In the genomic region with DNA sequence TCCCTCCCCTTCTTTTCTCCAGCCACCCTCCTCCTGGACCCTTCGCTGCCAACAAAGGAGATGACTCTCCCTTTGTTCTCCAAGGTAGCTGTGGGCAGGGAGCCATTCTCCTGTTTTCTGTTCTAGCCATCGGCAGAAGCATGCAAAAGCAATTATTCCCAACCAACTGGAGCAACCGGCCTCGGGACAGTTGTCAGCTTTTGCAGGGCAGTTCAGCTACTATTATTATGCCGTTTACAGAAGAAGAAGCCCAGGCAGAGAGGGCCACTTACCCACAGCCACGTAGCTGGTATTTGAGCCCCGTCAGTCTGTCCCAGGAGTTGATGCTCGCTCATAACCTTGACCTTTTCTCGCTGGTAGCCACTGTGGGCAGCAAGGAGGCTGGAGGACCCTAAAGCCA, we compare ENCODE assay signal across 12 mouse cellular contexts. TPM values are rescaled to one million over a fixed set of nuclear protein-coding genes. Genes with fewer than 3 reads are reported as not detected.
DNase-seq lines count a peak whose midpoint lies in the region; ATAC-seq and TF ChIP-seq lines count a peak whose summit lies in the region.
"Had no signal": no experiment of that assay in that cellular context is flagged by ENCODE, and none has a peak within 500 bp of the region (broad histone marks: within the 10 kb centered on the region; RNA-seq: fewer than 3 reads in every experiment).

No protein-coding gene starts in this region.

- H3K36me3 ChIP-seq in forebrain, embryonic 10.5 days (replicated peaks) = no peaks in the 10 kb centered on the region
- no peaks in the 10 kb centered on the region for H3K36me3 ChIP-seq in forebrain, embryonic 14.5 days (ENCODE audit: control insufficient read depth, insufficient read depth, low read length)
- H3K36me3 ChIP-seq in hindbrain, embryonic 10.5 days = no peaks in the 10 kb centered on the region
- no peaks in the 10 kb centered on the region for H3K36me3 ChIP-seq in hindbrain, embryonic 16.5 days (ENCODE audit: control insufficient read depth, insufficient read depth, low read length)
- no peaks in the 10 kb centered on the region for H3K36me3 ChIP-seq in embryonic facial prominence, embryonic 10.5 days (replicated peaks)
- H3K36me3 ChIP-seq in midbrain, embryonic 11.5 days (ENCODE audit: control insufficient read depth, insufficient read depth, low read length) = no peaks in the 10 kb centered on the region
- H3K36me3 ChIP-seq in kidney, adult 2 months (ENCODE audit: control insufficient read depth, insufficient read depth, low read length) = no peaks in the 10 kb centered on the region
- H3K36me3 ChIP-seq: kidney, embryonic 15.5 days had no signal

- 45% methylated on average over 9 of the region's 9 CpGs for WGBS in forebrain, embryonic 10.5 days
- WGBS in forebrain, embryonic 14.5 days = 36% methylated on average over 9 of the region's 9 CpGs
- 36% methylated on average over 9 of the region's 9 CpGs for WGBS in hindbrain, embryonic 10.5 days
- WGBS in hindbrain, embryonic 16.5 days = 24% methylated on average over 9 of the region's 9 CpGs
- WGBS in embryonic facial prominence, embryonic 10.5 days = 37% methylated on average over 9 of the region's 9 CpGs
- 41% methylated on average over 9 of the region's 9 CpGs for WGBS in midbrain, embryonic 11.5 days
- WGBS in kidney, adult 2 months = 53% methylated on average over 9 of the region's 9 CpGs

- no peaks in the 10 kb centered on the region for H3K27me3 ChIP-seq in forebrain, embryonic 10.5 days (ENCODE audit: poor library complexity, severe bottlenecking)
- H3K27me3 ChIP-seq in forebrain, embryonic 14.5 days (replicated peaks; ENCODE audit: control insufficient read depth, insufficient read depth, low read length) = no peaks in the 10 kb centered on the region
- H3K27me3 ChIP-seq in hindbrain, embryonic 10.5 days (ENCODE audit: insufficient read depth, poor library complexity, severe bottlenecking) = no peaks in the 10 kb centered on the region
- H3K27me3 ChIP-seq in hindbrain, embryonic 16.5 days (replicated peaks; ENCODE audit: control insufficient read depth, insufficient read depth, low read length) = no peaks in the 10 kb centered on the region
- H3K27me3 ChIP-seq in embryonic facial prominence, embryonic 10.5 days (replicated peaks; ENCODE audit: low read depth, poor library complexity, severe bottlenecking) = no peaks in the 10 kb centered on the region
- H3K27me3 ChIP-seq in midbrain, embryonic 11.5 days (ENCODE audit: control insufficient read depth, insufficient read depth, low read length) = no peaks in the 10 kb centered on the region
- H3K27me3 ChIP-seq in kidney, adult 2 months (replicated peaks; ENCODE audit: control insufficient read depth, insufficient read depth, low read length) = no peaks in the 10 kb centered on the region
- H3K27me3 ChIP-seq: kidney, embryonic 15.5 days had no signal

- H3K4me3 ChIP-seq in forebrain, embryonic 10.5 days = no peak overlapping the region
- no peak overlapping the region for H3K4me3 ChIP-seq in forebrain, embryonic 14.5 days (ENCODE audit: low read depth, low read length)
- no peak overlapping the region for H3K4me3 ChIP-seq in hindbrain, embryonic 10.5 days
- no peak overlapping the region for H3K4me3 ChIP-seq in hindbrain, embryonic 16.5 days (ENCODE audit: low read length)
- H3K4me3 ChIP-seq in embryonic facial prominence, embryonic 10.5 days = no peak overlapping the region
- H3K4me3 ChIP-seq in midbrain, embryonic 11.5 days (ENCODE audit: low read depth, low read length) = no peak overlapping the region
- H3K4me3 ChIP-seq in kidney, adult 2 months (ENCODE audit: insufficient read depth, low read depth, low read length) = no peak overlapping the region
- H3K4me3 ChIP-seq: kidney, embryonic 15.5 days had no signal

- H3K27ac ChIP-seq in forebrain, embryonic 10.5 days = peak overlapping the region; percentile 65
- H3K27ac ChIP-seq in forebrain, embryonic 14.5 days (ENCODE audit: low read depth, low read length) = no peak overlapping the region
- peak overlapping the region; percentile 76 for H3K27ac ChIP-seq in hindbrain, embryonic 10.5 days
- no peak overlapping the region for H3K27ac ChIP-seq in hindbrain, embryonic 16.5 days (ENCODE audit: low read depth, low read length)
- peak overlapping the region; percentile 62 for H3K27ac ChIP-seq in embryonic facial prominence, embryonic 10.5 days (replicated peaks)
- H3K27ac ChIP-seq in midbrain, embryonic 11.5 days (ENCODE audit: low read depth, low read length) = no peak overlapping the region
- H3K27ac ChIP-seq in kidney, adult 2 months (ENCODE audit: insufficient read depth, low read depth, low read length) = no peak overlapping the region
- H3K27ac ChIP-seq: kidney, embryonic 15.5 days had no signal

- H3K4me1 ChIP-seq in forebrain, embryonic 10.5 days = peaks cover 38% of the 10 kb centered on the region
- H3K4me1 ChIP-seq in forebrain, embryonic 14.5 days (ENCODE audit: control insufficient read depth, insufficient read depth, low read length) = peaks cover 4% of the 10 kb centered on the region; the same call in 1 of the 2 replicates
- H3K4me1 ChIP-seq in hindbrain, embryonic 10.5 days (replicated peaks) = peaks cover 41% of the 10 kb centered on the region
- H3K4me1 ChIP-seq in hindbrain, embryonic 16.5 days (ENCODE audit: control insufficient read depth, insufficient read depth, low read depth, low read length) = 0 out of 2 replicates have a peak, but pooled peaks cover 3% of the 10 kb centered on the region
- peaks cover 40% of the 10 kb centered on the region for H3K4me1 ChIP-seq in embryonic facial prominence, embryonic 10.5 days
- peaks cover 6% of the 10 kb centered on the region for H3K4me1 ChIP-seq in midbrain, embryonic 11.5 days (ENCODE audit: control insufficient read depth, insufficient read depth, low read length)
- H3K4me1 ChIP-seq in kidney, adult 2 months (ENCODE audit: control insufficient read depth, insufficient read depth, low read length) = peaks cover 11% of the 10 kb centered on the region; the same call in 1 of the 2 replicates

- ATAC-seq in forebrain, embryonic 14.5 days = no peak
- ATAC-seq in hindbrain, embryonic 16.5 days = no peak
- ATAC-seq in midbrain, embryonic 11.5 days (ENCODE audit: low FRiP score) = no peak

- H3K4me2 ChIP-seq in forebrain, embryonic 14.5 days (ENCODE audit: low read length) = no peak overlapping the region
- no peak overlapping the region for H3K4me2 ChIP-seq in hindbrain, embryonic 16.5 days (ENCODE audit: low read length)
- no peak overlapping the region for H3K4me2 ChIP-seq in midbrain, embryonic 11.5 days
- H3K4me2 ChIP-seq: kidney, embryonic 15.5 days had no signal

- no peaks in the 10 kb centered on the region for H3K9me3 ChIP-seq in forebrain, embryonic 10.5 days
- no peaks in the 10 kb centered on the region for H3K9me3 ChIP-seq in forebrain, embryonic 14.5 days (replicated peaks; ENCODE audit: control insufficient read depth, low read length)
- no peaks in the 10 kb centered on the region for H3K9me3 ChIP-seq in hindbrain, embryonic 10.5 days
- no peaks in the 10 kb centered on the region for H3K9me3 ChIP-seq in hindbrain, embryonic 16.5 days (ENCODE audit: control insufficient read depth, low read length)
- H3K9me3 ChIP-seq in embryonic facial prominence, embryonic 10.5 days = no peaks in the 10 kb centered on the region
- H3K9me3 ChIP-seq in midbrain, embryonic 11.5 days (ENCODE audit: control insufficient read depth, low read length) = no peaks in the 10 kb centered on the region
- H3K9me3 ChIP-seq: kidney, embryonic 15.5 days had no signal

- no peak overlapping the region for H3K9ac ChIP-seq in forebrain, embryonic 14.5 days (ENCODE audit: low read length)
- H3K9ac ChIP-seq in hindbrain, embryonic 16.5 days (ENCODE audit: low read depth, low read length) = no peak overlapping the region
- H3K9ac ChIP-seq in midbrain, embryonic 11.5 days (ENCODE audit: low read length) = peak overlapping the region; percentile 30
- H3K9ac ChIP-seq: kidney, embryonic 15.5 days had no signal

- no peak for TF ChIP-seq POLR2A in kidney, adult 2 months (IDR thresholded peaks at IDR 0.05; ENCODE audit: low read depth, low read length)

- DNase-seq in forebrain, embryonic 10.5 days (ENCODE audit: extremely low spot score, low spot score) = no peak
- no peak for DNase-seq in forebrain, embryonic 14.5 days (ENCODE audit: low spot score)
- DNase-seq in hindbrain, embryonic 10.5 days (ENCODE audit: low spot score) = no peak
- no peak for DNase-seq in embryonic facial prominence, embryonic 10.5 days (ENCODE audit: low spot score)
- DNase-seq in midbrain, embryonic 11.5 days (ENCODE audit: low spot score, missing footprints) = no peak
- no peak for DNase-seq in kidney, adult 2 months
- no peak for DNase-seq in right cerebral cortex, adult 18-20 months
- DNase-seq: adrenal gland, adult 8-10 months; layer of hippocampus, postnatal 36 days had no signal

- TF ChIP-seq CTCF in kidney, adult 2 months (conservative IDR thresholded peaks at IDR 0.05; ENCODE audit: insufficient read depth, insufficient read length, low read depth, low read length) = no peak

RNA-seq across cellular contexts. Expression of a gene that starts 17.2 kb away (rescaled TPM):
- 18.8 and 20.1 TPM in 2 replicates for polyA plus RNA-seq in forebrain, embryonic 10.5 days (2016; fragmentation: Nextera tagmentation; extraction: Ambion mirVana)
- polyA plus RNA-seq in forebrain, embryonic 14.5 days (2014; fragmentation: Nextera tagmentation; extraction: Ambion mirVana) = 32.4 and 37.5 TPM in 2 replicates
- 22.3 and 31.1 TPM in 2 replicates for polyA plus RNA-seq in hindbrain, embryonic 10.5 days (2016; fragmentation: Nextera tagmentation; extraction: Ambion mirVana)
- polyA plus RNA-seq in hindbrain, embryonic 16.5 days (2015; fragmentation: Nextera tagmentation; extraction: Ambion mirVana) = 29.1 and 29.2 TPM in 2 replicates
- 18.4 and 22.1 TPM in 2 replicates for polyA plus RNA-seq in embryonic facial prominence, embryonic 10.5 days (2016; fragmentation: Nextera tagmentation; extraction: Ambion mirVana)
- 33.1 and 33.5 TPM in 2 replicates for polyA plus RNA-seq in midbrain, embryonic 11.5 days (2014; fragmentation: Nextera tagmentation; extraction: Ambion mirVana)
- 45.0 and 54.8 TPM in 2 replicates for polyA plus RNA-seq in kidney, adult 2 months (2012; rRNA removed)

RNA-seq across cellular contexts. Expression of a gene that starts 17.4 kb away (rescaled TPM):
- polyA plus RNA-seq in forebrain, embryonic 10.5 days (2016; fragmentation: Nextera tagmentation; extraction: Ambion mirVana) = 0.46 and 1.2 TPM in 2 replicates
- 3.7 and 4.2 TPM in 2 replicates for polyA plus RNA-seq in forebrain, embryonic 14.5 days (2014; fragmentation: Nextera tagmentation; extraction: Ambion mirVana)
- 0.61 and 2.0 TPM in 2 replicates for polyA plus RNA-seq in hindbrain, embryonic 10.5 days (2016; fragmentation: Nextera tagmentation; extraction: Ambion mirVana)
- polyA plus RNA-seq in hindbrain, embryonic 16.5 days (2015; fragmentation: Nextera tagmentation; extraction: Ambion mirVana) = 9.3 and 10.2 TPM in 2 replicates
- polyA plus RNA-seq in embryonic facial prominence, embryonic 10.5 days (2016; fragmentation: Nextera tagmentation; extraction: Ambion mirVana) = 1.1 and 2.4 TPM in 2 replicates
- 1.7 and 1.8 TPM in 2 replicates for polyA plus RNA-seq in midbrain, embryonic 11.5 days (2014; fragmentation: Nextera tagmentation; extraction: Ambion mirVana)
- polyA plus RNA-seq in kidney, adult 2 months (2012; rRNA removed) = 0.33 and 0.38 TPM in 2 replicates

RNA-seq across cellular contexts. Expression of a gene that starts 53.3 kb away (rescaled TPM):
- polyA plus RNA-seq in forebrain, embryonic 10.5 days (2016; fragmentation: Nextera tagmentation; extraction: Ambion mirVana) = 0.34 TPM in 1 of 2 replicates, not detected in the other
- not detected in 2 replicates for polyA plus RNA-seq in forebrain, embryonic 14.5 days (2014; fragmentation: Nextera tagmentation; extraction: Ambion mirVana)
- polyA plus RNA-seq in hindbrain, embryonic 10.5 days (2016; fragmentation: Nextera tagmentation; extraction: Ambion mirVana) = not detected in 2 replicates
- 0.86 TPM in 1 of 2 replicates, not detected in the other for polyA plus RNA-seq in hindbrain, embryonic 16.5 days (2015; fragmentation: Nextera tagmentation; extraction: Ambion mirVana)
- 0.39 TPM in 1 of 2 replicates, not detected in the other for polyA plus RNA-seq in embryonic facial prominence, embryonic 10.5 days (2016; fragmentation: Nextera tagmentation; extraction: Ambion mirVana)
- polyA plus RNA-seq in midbrain, embryonic 11.5 days (2014; fragmentation: Nextera tagmentation; extraction: Ambion mirVana) = 0.34 and 0.43 TPM in 2 replicates
- not detected in 2 replicates for polyA plus RNA-seq in kidney, adult 2 months (2012; rRNA removed)
- polyA plus RNA-seq: kidney, embryonic 15.5 days; lung, postnatal 0 days had no signal

Comparison
In these comparisons a context has a peak if more than half of its experiments do, and no peak if none do; other contexts are left out.
1. H3K27ac ChIP-seq: peak in forebrain, embryonic 10.5 days (single experiment), hindbrain, embryonic 10.5 days (single experiment) and embryonic facial prominence, embryonic 10.5 days (single experiment); none in forebrain, embryonic 14.5 days (single experiment), hindbrain, embryonic 16.5 days (single experiment), midbrain, embryonic 11.5 days (single experiment) and kidney, adult 2 months (single experiment).